Mouse (Mus musculus) thymus, adult 2 months (tissue): ENCODE measurements around the gene Tm7sf3. TPM values are rescaled to one million over a fixed set of nuclear protein-coding genes. Genes with fewer than 3 reads are reported as not detected.
A peak's percentile ranks its signal among the peaks of the same experiment; 100 is the strongest.

Source experiments
- DNase-seq: peaks from one replicate; pipeline ENCODE4 v3.0.0; 2021
- H3K27ac ChIP-seq: fragments of 200-500 bp; 2 replicates; pipeline ENCODE4 v1.5.1; 2012; ENCODE audit warnings: low read length, control low read depth; ENCODE audit not compliant: control insufficient read depth, insufficient read depth
- H3K27me3 ChIP-seq: fragments of 200-500 bp; 2 replicates; pipeline ENCODE4 v1.6.1; 2012; ENCODE audit warnings: mild to moderate bottlenecking, low read length, moderate library complexity, mixed read lengths; ENCODE audit not compliant: control insufficient read depth, insufficient read depth
- H3K36me3 ChIP-seq: fragments of 200-500 bp; 2 replicates; pipeline ENCODE4 v1.6.1; 2012; ENCODE audit warnings: mild to moderate bottlenecking, low read length, moderate library complexity; ENCODE audit not compliant: control insufficient read depth, insufficient read depth
- H3K4me1 ChIP-seq: fragments of 200-500 bp; replicated peaks from 2 replicates; pipeline ENCODE4 v1.6.1; 2012; ENCODE audit warnings: low read length; ENCODE audit not compliant: control insufficient read depth, insufficient read depth
- H3K4me3 ChIP-seq: fragments of 200-500 bp; 2 replicates; pipeline ENCODE4 v1.5.1; 2012; ENCODE audit warnings: mild to moderate bottlenecking, low read length, control low read depth, moderate library complexity; ENCODE audit not compliant: control insufficient read depth, insufficient read depth
- CTCF ChIP-seq: fragments of 200-500 bp; IDR thresholded peaks from 2 replicates; pipeline ENCODE4 v1.5.1; 2012; ENCODE audit warnings: mild to moderate bottlenecking, control low read depth, low read length, moderate library complexity, borderline replicate concordance; ENCODE audit not compliant: control insufficient read depth, poor library complexity, insufficient read depth; ENCODE audit errors: extremely low read depth
- POLR2A ChIP-seq: fragments of 200-500 bp; IDR thresholded peaks from 2 replicates; pipeline ENCODE4 v1.6.1; 2012; ENCODE audit warnings: mild to moderate bottlenecking, low read length, control low read depth, moderate library complexity; ENCODE audit not compliant: control insufficient read depth, poor library complexity, insufficient read depth; ENCODE audit errors: extremely low read depth
- WGBS: fragments of 180-500 bp; shearing (Covaris S2); methylation state at CpG from one replicate; pipeline ENCODE4 v1.1.7; 2018; 5-methylcytosine and 5-hydroxymethylcytosine counted together
- polyA plus RNA-seq: library from polyadenylated mRNA; depleted of rRNA; stranded (reverse); fragments of >200 nt; gene quantifications from 2 replicates; pipeline ENCODE4 v1.2.3, GENCODE M21; 2012

The Tm7sf3 gene
- polyA plus RNA-seq, 1 experiment: 8.4 TPM

DNA sequence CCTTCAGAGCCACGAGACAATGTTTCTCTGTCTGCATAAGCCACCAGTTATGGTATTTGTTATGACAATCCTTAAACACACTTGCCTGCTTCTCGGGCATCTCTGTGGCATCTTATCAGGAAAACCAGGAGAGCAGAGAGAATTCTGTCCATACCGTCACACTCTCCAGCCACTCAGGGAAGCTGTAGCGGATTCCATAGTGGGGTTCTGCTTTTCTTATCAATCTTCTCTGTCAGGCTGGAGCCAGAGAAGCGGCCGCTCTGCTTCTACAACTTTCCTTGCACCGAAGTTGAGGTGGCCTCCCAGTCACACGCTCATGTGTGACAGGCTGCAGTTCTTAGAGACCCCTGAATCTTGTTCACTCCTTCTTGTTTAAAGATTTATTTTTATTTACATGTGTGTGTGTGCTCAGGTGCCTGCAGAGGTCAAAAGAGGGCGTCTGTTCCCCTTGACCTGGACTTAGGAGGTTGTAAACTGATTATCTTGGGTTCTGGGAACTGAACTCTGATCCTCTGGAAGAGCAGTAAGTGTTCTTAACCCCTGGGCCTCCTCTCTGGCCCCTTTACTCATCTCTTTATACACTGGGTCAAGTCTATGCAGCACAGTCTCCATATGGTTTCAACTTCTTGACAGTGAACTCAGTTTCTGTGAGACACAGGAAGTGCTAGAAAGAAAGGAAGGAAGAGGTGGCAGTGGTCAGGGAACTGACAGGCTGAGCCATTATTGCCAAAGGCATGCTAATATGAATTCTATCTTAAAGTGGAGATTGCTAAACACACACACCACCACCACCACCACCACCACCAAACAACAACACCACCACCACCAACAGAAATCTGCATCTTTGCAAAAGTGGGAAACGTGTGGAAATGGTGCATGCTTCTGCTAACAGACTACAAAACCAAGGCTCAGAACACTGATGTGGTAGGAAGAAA lies 35.8 kb upstream of the Tm7sf3 start:
- Histone ChIP-seq H3K4me3 (no peak overlapping the region), H3K4me1 (peaks cover 22% of the 10 kb centered on the region), H3K27ac (no peak overlapping the region), H3K27me3 (no peaks in the 10 kb centered on the region), H3K36me3 (no peaks in the 10 kb centered on the region)
- 90% methylated on average over 10 of the region's 10 CpGs for WGBS
- DNase-seq: no peak
- TF ChIP-seq CTCF (no peak), POLR2A (no peak)

DNA sequence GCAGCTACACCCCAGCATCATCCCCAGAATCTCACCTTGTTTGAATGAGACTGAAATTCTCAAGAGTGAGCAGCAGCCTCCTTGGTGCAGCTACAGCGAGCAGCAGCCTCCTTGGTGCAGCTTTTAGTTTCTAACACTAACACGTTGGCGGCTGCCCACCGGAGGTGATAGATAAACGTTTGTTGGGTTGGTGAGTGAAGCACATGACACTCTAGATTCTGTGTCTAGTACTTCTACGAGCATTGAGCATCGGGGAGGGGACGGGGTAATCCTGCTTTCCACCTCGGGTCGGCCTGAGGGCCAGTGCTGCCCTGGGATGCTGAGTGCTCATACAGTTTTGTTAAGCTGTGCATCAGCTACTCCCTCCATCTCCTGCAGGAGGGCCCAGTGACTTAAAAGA lies 34.3 kb upstream of the Tm7sf3 start:
- H3K4me1 ChIP-seq: peaks cover 22% of the 10 kb centered on the region
- no peak overlapping the region for H3K27ac ChIP-seq
- no peak for DNase-seq
- TF ChIP-seq POLR2A: no peak
- no peak for TF ChIP-seq CTCF
- H3K27me3 ChIP-seq: no peaks in the 10 kb centered on the region
- no peak overlapping the region for H3K4me3 ChIP-seq
- WGBS: 96% methylated on average over 10 of the region's 10 CpGs
- no peaks in the 10 kb centered on the region for H3K36me3 ChIP-seq

DNA sequence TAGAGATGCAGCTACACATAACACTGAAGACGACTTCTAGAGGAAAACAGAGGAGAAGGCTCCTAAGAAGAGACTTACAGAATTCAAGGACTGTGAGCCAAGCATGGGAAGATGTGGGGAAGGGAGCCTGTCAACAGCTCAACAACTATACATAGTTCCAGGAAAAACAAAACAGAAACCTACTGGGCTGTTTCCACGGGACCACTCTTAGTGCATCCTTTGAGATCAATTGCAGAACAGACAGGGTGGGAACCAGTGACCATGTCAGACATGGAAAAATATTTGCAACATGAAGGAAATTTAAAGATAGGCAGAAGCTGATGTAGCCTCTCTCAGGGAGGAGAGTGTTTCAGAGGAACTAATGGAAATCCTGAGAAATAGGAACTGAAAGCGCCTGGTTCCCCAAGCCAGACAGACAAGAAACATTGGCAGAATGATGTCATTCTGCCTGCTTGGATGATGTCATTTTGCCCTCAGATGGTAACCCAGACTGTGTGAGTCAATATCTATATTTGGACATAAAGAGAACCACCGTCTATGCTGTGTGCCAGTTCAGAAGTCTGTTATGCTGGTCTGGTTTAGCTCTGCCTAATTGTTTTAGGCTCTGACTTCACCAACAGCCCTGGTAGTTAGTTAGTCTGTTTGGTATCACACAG lies 32.4 kb upstream of the Tm7sf3 start:
- TF ChIP-seq CTCF (no peak), POLR2A (no peak)
- peaks cover 22% of the 10 kb centered on the region for H3K4me1 ChIP-seq

GRCm38 (mm10) chr6:146674420-146674819 lies 31.8 kb upstream of the Tm7sf3 start:
- 59% methylated on average over 8 of the region's 8 CpGs for WGBS
- peak overlapping the region; percentile 88 for H3K27ac ChIP-seq

More for the DNA sequence above, 32.4 kb upstream of the Tm7sf3 start:
- Histone ChIP-seq H3K27me3 (no peaks in the 10 kb centered on the region), H3K36me3 (no peaks in the 10 kb centered on the region), H3K4me3 (no peak overlapping the region), H3K27ac (peak overlapping the region; percentile 88)
- 47% methylated on average over 4 of the region's 4 CpGs for WGBS
- no peak for DNase-seq

GRCm38 (mm10) chr6:146673696-146674095 lies 31.1 kb upstream of the Tm7sf3 start:
- H3K36me3 ChIP-seq: no peaks in the 10 kb centered on the region
- TF ChIP-seq POLR2A: no peak
- TF ChIP-seq CTCF: no peak
- H3K27me3 ChIP-seq: no peaks in the 10 kb centered on the region
- 88% methylated on average over 4 of the region's 4 CpGs for WGBS
- peaks cover 22% of the 10 kb centered on the region for H3K4me1 ChIP-seq
- H3K4me3 ChIP-seq: no peak overlapping the region
- no peak for DNase-seq
- H3K27ac ChIP-seq: peak overlapping the region; percentile 47; the same call in 1 of the 2 replicates

More at GRCm38 (mm10) chr6:146674420-146674819, 31.8 kb upstream of the Tm7sf3 start:
- Histone ChIP-seq H3K4me1 (peaks cover 22% of the 10 kb centered on the region), H3K36me3 (no peaks in the 10 kb centered on the region), H3K27me3 (no peaks in the 10 kb centered on the region), H3K4me3 (no peak overlapping the region)
- TF ChIP-seq POLR2A (no peak), CTCF (0 out of 2 replicates have a peak, but pooled peaks have one; percentile 18)
- peak; percentile 11 for DNase-seq

GRCm38 (mm10) chr6:146672106-146672505 lies 29.5 kb upstream of the Tm7sf3 start:
- Histone ChIP-seq H3K4me3 (no peak overlapping the region), H3K27ac (no peak overlapping the region), H3K36me3 (no peaks in the 10 kb centered on the region), H3K27me3 (no peaks in the 10 kb centered on the region), H3K4me1 (peaks cover 25% of the 10 kb centered on the region)
- no peak for TF ChIP-seq POLR2A
- no peak for TF ChIP-seq CTCF
- WGBS: 92% methylated on average over 5 of the region's 5 CpGs
- DNase-seq: no peak
